Mouse (Mus musculus): ENCODE results near the gene Gdpgp1. TPM values are rescaled to one million over a fixed set of nuclear protein-coding genes. Genes with fewer than 3 reads are reported as not detected.

The Gdpgp1 gene
- polyA plus RNA-seq, 1 experiment from 2014 or later, result 3.9 TPM

- Histone ChIP-seq H3K9me3 (no peaks in the 10 kb centered on the region), H3K4me3 (peak overlapping the region; percentile 8), H3K27ac (replicated peaks) (peak overlapping the region; percentile 86), H3K36me3 (no peaks in the 10 kb centered on the region), H3K9ac (replicated peaks) (peak overlapping the region; percentile 22; the same call in 1 of the 2 replicates), H3K4me2 (replicated peaks) (peak overlapping the region; percentile 30), H3K27me3 (no peaks in the 10 kb centered on the region), H3K4me1 (peaks cover 74% of the 10 kb centered on the region)
- 6% methylated on average over 16 of the region's 16 CpGs for WGBS
- ATAC-seq (replicated peaks), result peak; percentile 80
Measured at GRCm38 (mm10) chr7:80192226-80193061, 40.2 kb upstream of the Gdpgp1 start.

GRCm38 (mm10) chr7:80193941-80194739 is 38.5 kb upstream of the Gdpgp1 start:
- 41% methylated on average over 13 of the region's 13 CpGs for WGBS
- H3K4me1 ChIP-seq, result peaks cover 64% of the 10 kb centered on the region

GRCm38 (mm10) chr7:80195146-80195545 is 37.5 kb upstream of the Gdpgp1 start:
- Histone ChIP-seq H3K4me1 (peaks cover 67% of the 10 kb centered on the region), H3K9me3 (no peaks in the 10 kb centered on the region), H3K9ac (replicated peaks) (no peak overlapping the region), H3K36me3 (no peaks in the 10 kb centered on the region), H3K27me3 (no peaks in the 10 kb centered on the region), H3K27ac (replicated peaks) (no peak overlapping the region), H3K4me2 (replicated peaks) (no peak overlapping the region), H3K4me3 (no peak overlapping the region)
- ATAC-seq (replicated peaks), result no peak
- 93% methylated on average over 5 of the region's 5 CpGs for WGBS

More at GRCm38 (mm10) chr7:80193941-80194739, 38.5 kb upstream of the Gdpgp1 start:
- Histone ChIP-seq H3K9ac (replicated peaks) (no peak overlapping the region), H3K27ac (replicated peaks) (peak overlapping the region; percentile 80), H3K9me3 (no peaks in the 10 kb centered on the region), H3K4me2 (replicated peaks) (no peak overlapping the region), H3K27me3 (no peaks in the 10 kb centered on the region), H3K4me3 (no peak overlapping the region), H3K36me3 (no peaks in the 10 kb centered on the region)
- ATAC-seq (replicated peaks), result no peak

DNA sequence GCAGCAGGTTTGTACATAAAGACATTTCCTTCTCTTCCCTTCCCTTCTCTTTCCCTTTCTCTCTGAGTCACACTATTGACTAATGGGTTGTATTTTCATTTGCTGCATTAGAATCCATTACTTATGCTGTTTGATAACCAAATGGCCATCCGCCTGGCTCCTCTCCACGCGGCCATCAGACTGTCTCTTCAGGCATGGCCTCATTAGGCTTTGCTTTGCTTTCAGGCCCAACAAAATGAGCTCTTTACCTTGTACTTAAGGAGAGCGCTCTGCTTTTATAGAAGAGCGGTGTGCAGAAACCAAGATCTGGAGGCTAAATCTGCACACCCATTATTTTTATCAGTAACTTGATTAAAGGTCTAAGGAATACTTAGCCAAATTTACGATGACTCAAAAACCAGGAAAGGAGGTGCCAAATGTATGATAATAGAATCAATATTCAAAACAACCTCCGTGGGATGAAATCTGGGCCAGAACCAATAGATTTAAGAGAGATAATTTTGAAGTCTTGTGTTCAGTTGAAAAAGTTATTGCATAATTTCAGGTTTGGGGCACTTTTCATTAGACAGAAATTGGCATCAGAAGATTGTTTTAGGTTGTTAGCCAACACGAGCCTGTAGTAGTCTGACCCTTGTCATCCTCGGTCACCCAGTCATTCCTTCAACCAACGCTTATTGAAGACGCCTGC is 36.9 kb upstream of the Gdpgp1 start:
- no peak overlapping the region for H3K4me2 ChIP-seq (replicated peaks)
- no peak overlapping the region for H3K27ac ChIP-seq (replicated peaks)
- H3K9ac ChIP-seq (replicated peaks), result no peak overlapping the region
- no peaks in the 10 kb centered on the region for H3K36me3 ChIP-seq
- H3K9me3 ChIP-seq, result no peaks in the 10 kb centered on the region
- no peak for ATAC-seq (replicated peaks)
- H3K4me1 ChIP-seq, result peaks cover 70% of the 10 kb centered on the region
- H3K27me3 ChIP-seq, result no peaks in the 10 kb centered on the region
- H3K4me3 ChIP-seq, result no peak overlapping the region
- 79% methylated on average over 10 of the region's 11 CpGs for WGBS

DNA sequence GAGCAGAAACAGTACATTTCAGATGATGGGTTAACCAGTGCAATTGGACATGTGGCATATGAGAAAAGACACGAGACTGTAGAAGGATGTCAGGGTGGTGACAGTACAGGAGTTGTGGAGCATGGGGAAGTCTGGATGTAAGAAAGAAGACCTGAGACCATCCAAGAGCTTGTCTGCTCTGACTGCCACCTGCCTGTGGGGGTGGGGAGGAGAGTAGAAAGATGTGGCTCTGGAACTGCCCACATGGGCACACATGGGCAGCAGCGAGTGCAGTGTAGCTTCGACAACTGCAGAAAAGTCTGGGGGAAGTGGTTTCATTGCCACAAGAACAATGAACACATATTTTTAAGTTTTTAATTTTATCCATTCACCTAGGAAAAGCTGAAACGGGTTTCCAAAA is 35.3 kb upstream of the Gdpgp1 start:
- H3K9ac ChIP-seq (replicated peaks), result peak overlapping the region; percentile 76; the same call in 1 of the 2 replicates
- H3K4me1 ChIP-seq, result peaks cover 68% of the 10 kb centered on the region
- WGBS, result 10% methylated on average over 4 of the region's 4 CpGs
- no peaks in the 10 kb centered on the region for H3K27me3 ChIP-seq
- peak overlapping the region; percentile 86 for H3K4me2 ChIP-seq (replicated peaks)
- H3K36me3 ChIP-seq, result no peaks in the 10 kb centered on the region
- H3K9me3 ChIP-seq, result no peaks in the 10 kb centered on the region
- no peak for ATAC-seq (replicated peaks)
- H3K4me3 ChIP-seq, result peak overlapping the region; percentile 76
- H3K27ac ChIP-seq (replicated peaks), result peak overlapping the region; percentile 95

- Histone ChIP-seq H3K9me3 (no peaks in the 10 kb centered on the region), H3K27me3 (no peaks in the 10 kb centered on the region), H3K27ac (replicated peaks) (peak overlapping the region; percentile 95), H3K36me3 (no peaks in the 10 kb centered on the region), H3K4me1 (peaks cover 68% of the 10 kb centered on the region), H3K9ac (replicated peaks) (peak overlapping the region; percentile 76), H3K4me3 (peak overlapping the region; percentile 76), H3K4me2 (replicated peaks) (peak overlapping the region; percentile 86)
- ATAC-seq (replicated peaks), result peak; percentile 85
- WGBS, result under 1% methylated on average over 69 of the region's 74 CpGs
Measured at GRCm38 (mm10) chr7:80197941-80198778, 34.5 kb upstream of the Gdpgp1 start.

DNA sequence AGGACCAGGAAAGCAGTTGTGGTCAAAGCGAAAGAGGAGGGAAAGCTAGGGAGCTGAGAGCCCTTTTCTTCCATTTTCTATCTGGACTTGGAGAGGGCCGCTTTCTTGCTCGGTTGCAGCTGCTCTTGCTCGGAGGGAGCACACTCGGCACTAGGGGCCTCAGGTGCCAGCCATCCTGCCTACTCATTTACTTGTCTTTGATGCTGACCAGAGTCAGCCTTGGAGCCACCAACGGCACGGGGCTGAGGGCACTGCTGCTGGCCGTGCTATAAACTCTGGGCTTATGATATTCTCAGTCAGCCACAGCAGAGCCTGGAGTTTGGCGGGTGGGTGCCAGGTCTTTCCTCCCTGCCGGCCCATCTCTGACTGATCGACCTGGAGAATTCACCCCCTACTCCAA is 33.8 kb upstream of the Gdpgp1 start:
- no peaks in the 10 kb centered on the region for H3K9me3 ChIP-seq
- H3K4me1 ChIP-seq, result peaks cover 71% of the 10 kb centered on the region
- peak overlapping the region; percentile 95 for H3K27ac ChIP-seq (replicated peaks)
- H3K4me2 ChIP-seq (replicated peaks), result peak overlapping the region; percentile 86
- peak; percentile 21 for ATAC-seq (replicated peaks)
- peak overlapping the region; percentile 76 for H3K4me3 ChIP-seq
- peak overlapping the region; percentile 76 for H3K9ac ChIP-seq (replicated peaks)
- H3K36me3 ChIP-seq, result no peaks in the 10 kb centered on the region
- 1% methylated on average over 11 of the region's 11 CpGs for WGBS
- no peaks in the 10 kb centered on the region for H3K27me3 ChIP-seq

DNA sequence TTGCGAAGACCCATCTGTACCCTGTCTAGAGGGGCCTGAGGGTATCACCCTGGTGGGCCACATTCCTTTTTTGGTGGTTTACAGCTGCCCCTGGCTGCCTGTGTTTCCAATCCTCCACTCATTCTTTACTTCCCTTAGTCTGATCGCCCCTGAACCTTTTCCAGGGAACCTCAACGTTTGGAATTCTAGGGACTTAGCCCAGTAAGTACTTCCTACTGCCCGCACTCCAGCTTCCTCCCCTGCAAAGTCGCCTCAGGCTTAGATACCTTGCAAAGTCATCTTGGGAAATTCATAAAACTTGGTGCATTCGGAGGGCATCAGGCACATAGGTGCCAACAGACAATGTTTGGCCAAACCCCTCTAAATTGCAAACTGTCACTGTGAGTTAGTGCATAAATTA is 33.4 kb upstream of the Gdpgp1 start:
- WGBS, result 32% methylated on average over 6 of the region's 6 CpGs
- peak overlapping the region; percentile 86 for H3K4me2 ChIP-seq (replicated peaks)
- H3K9me3 ChIP-seq, result no peaks in the 10 kb centered on the region
- no peaks in the 10 kb centered on the region for H3K36me3 ChIP-seq
- H3K4me1 ChIP-seq, result peaks cover 71% of the 10 kb centered on the region
- peak overlapping the region; percentile 95 for H3K27ac ChIP-seq (replicated peaks)
- no peak for ATAC-seq (replicated peaks)
- no peaks in the 10 kb centered on the region for H3K27me3 ChIP-seq
- H3K4me3 ChIP-seq, result peak overlapping the region; percentile 76
- H3K9ac ChIP-seq (replicated peaks), result peak overlapping the region; percentile 76

DNA sequence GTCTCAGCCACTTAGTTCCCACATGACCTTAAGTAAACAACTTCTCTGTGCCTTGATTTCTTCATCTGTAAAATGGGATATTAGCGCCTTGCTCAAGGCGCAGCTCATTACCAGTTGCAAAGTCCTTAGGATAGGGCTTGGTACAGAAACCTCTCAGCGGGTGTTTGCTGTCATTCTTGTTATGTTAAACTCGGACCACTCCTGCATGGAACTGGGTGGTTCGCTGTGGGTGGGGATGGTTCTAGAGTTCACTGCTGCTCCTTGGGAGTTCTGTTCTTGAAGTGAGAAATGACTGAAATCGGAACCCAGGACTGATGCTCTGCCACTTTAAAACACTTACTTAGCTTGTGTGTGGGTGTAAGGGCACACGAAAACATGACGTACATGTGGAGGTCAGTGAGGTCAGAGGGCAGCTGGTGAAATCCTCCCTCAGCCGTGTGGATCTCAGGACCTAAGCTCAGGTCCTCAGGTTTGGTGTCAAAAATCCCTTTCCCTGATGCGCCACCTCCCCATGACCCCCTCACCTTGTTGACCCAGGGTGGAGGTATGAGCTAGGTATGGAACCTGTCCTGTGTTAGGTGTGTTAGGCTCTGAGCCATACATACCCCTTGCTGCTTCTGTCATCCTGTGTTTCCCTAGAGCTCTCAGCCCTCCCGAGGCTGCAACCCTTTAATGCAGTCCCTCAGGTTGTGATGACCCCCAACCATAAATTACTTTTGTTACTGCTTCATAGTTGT is 32.6 kb upstream of the Gdpgp1 start:
- Histone ChIP-seq H3K27me3 (no peaks in the 10 kb centered on the region), H3K9me3 (no peaks in the 10 kb centered on the region), H3K4me1 (peaks cover 69% of the 10 kb centered on the region), H3K9ac (replicated peaks) (0 out of 2 replicates have a peak overlapping the region, but pooled peaks have one; percentile 76), H3K4me3 (peak overlapping the region; percentile 76; the same call in 1 of the 2 replicates), H3K4me2 (replicated peaks) (peak overlapping the region; percentile 86), H3K27ac (replicated peaks) (no peak overlapping the region), H3K36me3 (no peaks in the 10 kb centered on the region)
- no peak for ATAC-seq (replicated peaks)
- 86% methylated on average over 11 of the region's 11 CpGs for WGBS

DNA sequence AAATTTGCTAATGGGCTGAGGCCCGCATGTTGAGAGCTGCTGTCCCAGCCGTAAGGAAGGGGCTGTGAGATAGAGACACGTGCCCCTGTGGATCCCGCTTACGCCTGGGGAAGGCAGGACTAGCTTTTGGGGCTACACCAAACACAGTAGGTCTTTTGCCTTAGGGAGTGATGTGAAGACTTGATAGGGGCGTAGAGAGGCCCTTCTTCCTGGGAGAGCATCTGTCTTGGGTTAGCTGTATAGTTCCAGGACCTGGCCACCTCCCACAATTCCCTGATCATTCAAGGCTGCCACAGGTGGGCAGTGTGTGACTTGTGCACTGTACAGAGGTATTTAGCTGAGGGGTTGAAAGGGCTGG is 32.1 kb upstream of the Gdpgp1 start:
- WGBS, result 87% methylated on average over 6 of the region's 6 CpGs

More for the DNA sequence above, 32.1 kb upstream of the Gdpgp1 start:
- H3K4me2 ChIP-seq (replicated peaks), result 0 out of 2 replicates have a peak overlapping the region, but pooled peaks have one; percentile 86
- no peak overlapping the region for H3K27ac ChIP-seq (replicated peaks)
- no peaks in the 10 kb centered on the region for H3K9me3 ChIP-seq
- H3K4me1 ChIP-seq, result peaks cover 72% of the 10 kb centered on the region
- H3K36me3 ChIP-seq, result no peaks in the 10 kb centered on the region
- no peak overlapping the region for H3K4me3 ChIP-seq
- H3K27me3 ChIP-seq, result no peaks in the 10 kb centered on the region
- ATAC-seq (replicated peaks), result no peak
- H3K9ac ChIP-seq (replicated peaks), result no peak overlapping the region
